Mouse (Mus musculus): ENCODE data around the gene Parp1.
"Not testable (repeated sequence)": the region's sequence is repeated elsewhere in the genome, so short reads cannot be mapped to it uniquely, and the experiment has no call there.

The Parp1 gene

DNA sequence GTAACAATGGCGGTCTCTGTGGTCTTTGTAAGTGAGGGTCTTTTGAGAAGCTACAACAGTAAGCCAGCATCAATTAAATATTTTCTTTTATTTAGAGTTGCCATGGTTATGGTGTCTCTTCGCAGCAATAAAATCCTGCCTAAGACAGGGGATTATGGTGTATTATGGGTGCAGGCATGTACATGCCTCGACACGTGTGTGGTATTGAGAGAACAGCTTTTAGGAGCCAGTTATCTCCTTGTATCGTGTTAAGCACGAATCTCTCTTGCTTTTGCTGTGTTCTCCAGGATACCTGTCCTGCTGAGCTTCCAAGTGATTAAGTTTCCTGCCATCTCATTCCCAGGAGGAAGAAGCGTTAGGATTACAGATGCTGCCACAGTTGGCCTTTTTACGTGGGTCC, 9.3 kb upstream of the Parp1 start:
- no peak for DNase-seq (ENCODE audit: low read depth, low spot score)

DNA sequence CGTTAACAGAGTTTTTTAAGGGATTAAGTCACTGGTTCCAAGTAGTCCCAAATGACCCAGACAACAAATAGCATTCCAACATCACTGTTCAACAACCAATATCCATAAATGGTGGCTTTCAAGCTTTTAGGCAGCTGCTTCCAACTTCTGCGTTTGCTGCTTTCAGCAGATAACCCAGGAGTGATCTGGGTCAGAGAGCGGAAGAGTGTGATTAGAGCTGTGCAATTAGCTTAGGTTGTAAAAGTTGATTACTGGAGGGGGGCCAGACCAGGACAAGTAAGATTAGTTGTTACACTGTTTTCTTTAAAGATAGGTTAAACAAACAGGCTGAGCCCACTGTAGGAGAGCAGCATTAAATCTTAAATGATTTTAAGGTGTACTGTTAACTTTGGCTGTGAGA, 7.5 kb upstream of the Parp1 start:
- no peak for DNase-seq (ENCODE audit: low read depth, low spot score)

DNA sequence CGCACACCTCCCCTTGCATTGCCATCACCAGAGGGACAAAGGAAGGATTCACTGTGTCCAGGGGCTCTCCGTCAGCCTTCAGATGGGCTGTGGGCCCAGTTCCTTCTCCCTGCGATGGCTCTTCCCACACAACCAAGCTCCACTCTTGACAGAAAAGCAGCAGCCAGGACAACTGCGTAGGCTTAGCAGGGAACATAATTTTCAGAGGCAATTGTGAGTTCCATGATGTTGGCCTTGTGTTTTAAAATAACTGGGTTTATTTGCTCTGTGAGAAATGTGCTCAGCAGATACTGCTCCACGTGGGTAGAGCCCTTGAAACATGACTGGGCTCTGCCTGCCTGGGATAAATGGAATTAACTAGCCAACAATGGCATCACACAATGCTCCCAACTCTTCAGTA, 3.8 kb upstream of the Parp1 start:
- DNase-seq (ENCODE audit: low read depth, low spot score), result no peak

DNA sequence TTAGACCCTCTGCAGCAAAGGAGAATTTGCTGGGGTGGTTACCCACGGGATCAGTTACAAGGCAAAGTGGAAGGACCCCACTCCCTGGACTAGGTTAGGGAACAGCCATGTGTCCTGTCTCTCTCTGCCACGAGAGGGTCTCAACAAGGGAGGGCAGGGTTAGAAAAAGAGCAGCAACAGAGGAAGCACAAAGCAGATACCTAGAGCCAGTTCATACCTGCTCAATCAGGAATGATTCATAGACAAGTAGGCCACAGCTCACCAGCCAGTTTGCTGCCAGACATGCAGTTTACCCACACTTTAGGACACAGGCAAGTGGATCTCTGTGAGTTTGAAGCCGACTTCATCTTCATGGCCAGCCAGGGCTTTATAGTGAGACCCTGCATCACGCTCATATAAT, 963 bp upstream of the Parp1 start:
- peak; percentile 48 for DNase-seq (ENCODE audit: low read depth, low spot score)

DNA sequence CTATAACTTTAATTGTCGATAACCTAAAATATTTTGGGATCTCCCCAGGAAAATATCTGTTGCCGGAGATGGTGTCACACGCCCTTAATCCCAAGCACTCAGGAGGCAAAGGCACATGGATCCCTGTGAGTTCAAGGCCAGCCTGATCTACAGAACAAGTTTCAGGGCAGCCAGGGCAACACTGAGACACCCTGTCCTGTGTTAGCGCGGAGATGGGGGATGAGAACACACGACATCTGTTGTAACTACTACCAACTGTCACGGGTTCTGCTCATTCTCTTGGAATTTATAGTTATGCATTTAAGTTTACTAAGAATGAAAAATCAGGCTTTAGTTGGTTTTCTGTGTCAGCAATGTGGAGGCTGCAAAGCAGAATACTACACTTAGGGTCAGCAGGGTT, 476 bp upstream of the Parp1 start:
- no peak for DNase-seq (ENCODE audit: low read depth, low spot score)

DNA sequence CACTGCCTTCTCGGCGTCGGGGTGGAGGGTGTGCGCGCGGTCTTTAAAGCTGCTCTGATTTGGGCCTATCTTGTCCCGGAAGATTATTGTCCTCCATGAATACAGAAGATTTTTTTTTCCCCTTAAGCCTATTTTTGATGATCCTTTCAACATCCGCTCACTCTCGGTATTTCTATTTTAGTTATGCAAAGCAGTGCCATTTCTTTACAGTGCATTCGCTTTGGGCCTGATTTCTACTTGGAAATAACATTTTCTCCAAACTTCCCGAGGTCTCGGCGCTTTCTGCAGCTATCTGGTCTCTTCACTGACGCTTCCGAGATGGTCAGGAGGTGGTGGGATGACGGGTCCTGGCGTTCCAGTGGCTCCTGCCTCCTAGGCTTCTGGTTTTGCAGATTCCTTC, 729 bp downstream of the Parp1 start:
- no peak for DNase-seq (ENCODE audit: low read depth, low spot score)

DNA sequence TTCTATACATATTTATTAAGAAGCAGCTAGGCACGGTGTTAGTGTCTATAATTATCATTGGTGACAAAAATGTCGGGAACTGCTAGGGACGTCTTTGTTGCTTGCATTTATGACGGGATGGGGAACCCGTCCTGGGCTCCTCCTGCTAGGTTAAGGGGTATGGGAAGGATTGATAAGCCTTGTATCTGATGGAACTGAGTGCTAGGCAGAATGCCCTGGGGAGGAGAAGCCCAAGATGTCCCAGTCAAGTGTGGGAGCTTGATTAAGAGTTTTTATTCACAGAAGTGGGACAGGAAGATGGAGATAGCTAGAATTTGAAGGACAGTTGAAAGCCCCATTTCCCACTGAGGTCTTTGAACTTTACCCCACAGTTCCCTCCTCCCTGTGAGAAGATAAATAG, 1.5 kb downstream of the Parp1 start:
- DNase-seq (ENCODE audit: low read depth, low spot score), result no peak

DNA sequence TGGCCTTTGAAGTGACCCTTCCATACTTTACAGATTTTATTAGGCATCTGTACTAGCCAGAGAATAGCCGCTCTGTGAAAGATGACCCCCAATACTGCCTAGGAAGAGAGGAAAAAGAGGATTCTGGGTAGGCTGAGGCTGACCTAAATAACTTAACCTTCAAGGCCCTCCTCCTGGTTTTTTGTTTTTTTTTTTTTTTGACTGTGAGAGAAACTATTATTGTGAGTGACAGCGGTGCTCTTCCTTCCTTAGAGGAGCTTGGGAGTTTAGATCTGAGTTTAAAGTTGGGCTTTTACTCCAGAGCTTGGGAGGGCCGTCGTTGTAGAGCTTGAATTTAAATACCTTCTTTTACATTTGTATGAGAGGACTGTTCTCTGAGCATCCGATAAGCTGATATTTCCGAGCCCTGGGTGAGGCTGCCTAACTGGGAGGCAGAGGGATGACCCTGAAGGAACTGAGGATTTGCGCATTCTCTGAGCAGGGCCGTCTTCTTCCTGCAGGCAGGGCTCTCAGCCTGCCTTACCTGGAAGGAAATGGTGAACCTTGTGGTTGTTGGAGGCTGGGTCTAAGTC, 2.4 kb downstream of the Parp1 start:
- peak; percentile 96 for DNase-seq (ENCODE audit: low read depth, low spot score)

DNA sequence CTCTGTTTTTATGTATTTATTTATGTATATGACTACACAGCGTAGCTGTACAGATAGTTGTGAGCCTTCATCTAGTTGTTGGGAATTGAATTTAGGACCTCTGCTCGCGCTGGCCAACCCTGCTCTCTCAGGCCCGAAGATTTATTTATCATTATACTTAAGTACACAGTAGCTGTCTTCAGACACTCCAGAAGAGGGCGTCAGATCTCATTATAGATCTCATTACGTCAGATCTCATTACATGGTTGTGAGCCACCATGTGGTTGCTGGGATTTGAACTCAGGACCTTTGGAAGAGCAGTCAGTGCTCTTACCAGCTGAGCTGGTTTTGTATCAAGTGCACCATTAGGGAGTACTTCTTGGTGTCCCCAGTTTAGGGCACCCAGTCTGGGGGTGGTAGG, 3.0 kb downstream of the Parp1 start:
- DNase-seq (ENCODE audit: low read depth, low spot score), result peak; percentile 34

DNA sequence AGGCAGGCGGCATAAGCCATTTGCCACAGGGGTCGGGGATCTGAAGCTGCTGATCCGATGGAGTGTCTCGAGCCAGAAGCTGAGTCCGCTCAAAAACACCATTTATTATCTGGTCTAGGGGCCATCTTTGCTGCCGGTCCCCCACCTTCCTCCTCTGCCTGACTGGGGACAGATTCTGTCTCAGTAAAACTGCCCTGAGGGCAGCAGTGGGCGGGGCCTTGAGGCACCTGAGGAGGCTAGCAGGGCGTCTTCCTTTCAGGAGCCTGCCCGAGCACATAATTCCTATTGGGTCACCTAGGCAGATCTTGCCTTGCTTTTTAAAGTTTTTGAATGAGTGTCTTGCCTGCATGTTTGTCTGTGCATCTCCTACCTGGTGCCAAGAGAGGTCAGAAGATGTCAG, 3.4 kb downstream of the Parp1 start:
- DNase-seq (ENCODE audit: low read depth, low spot score), result peak; percentile 75

DNA sequence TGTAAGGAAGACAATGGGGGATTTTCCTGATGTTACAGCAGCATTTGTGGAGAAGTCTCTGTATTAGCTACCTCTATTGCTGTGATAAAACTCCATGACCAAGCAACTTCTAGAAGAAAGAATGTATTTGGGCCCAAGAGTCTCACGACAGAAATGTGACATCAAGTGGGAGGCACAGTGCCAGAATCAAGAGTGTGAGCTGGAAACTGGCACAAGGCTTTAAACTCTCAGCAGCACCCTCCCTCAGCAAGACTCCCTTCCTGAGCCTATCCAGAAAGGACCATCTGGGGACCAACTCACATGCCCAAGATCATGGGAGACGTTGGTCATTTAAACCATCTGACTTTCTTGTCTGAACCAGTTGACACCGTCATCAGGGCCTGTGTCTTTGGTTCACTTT, 7.8 kb downstream of the Parp1 start:
- DNase-seq (ENCODE audit: low read depth, low spot score), result no peak

DNA sequence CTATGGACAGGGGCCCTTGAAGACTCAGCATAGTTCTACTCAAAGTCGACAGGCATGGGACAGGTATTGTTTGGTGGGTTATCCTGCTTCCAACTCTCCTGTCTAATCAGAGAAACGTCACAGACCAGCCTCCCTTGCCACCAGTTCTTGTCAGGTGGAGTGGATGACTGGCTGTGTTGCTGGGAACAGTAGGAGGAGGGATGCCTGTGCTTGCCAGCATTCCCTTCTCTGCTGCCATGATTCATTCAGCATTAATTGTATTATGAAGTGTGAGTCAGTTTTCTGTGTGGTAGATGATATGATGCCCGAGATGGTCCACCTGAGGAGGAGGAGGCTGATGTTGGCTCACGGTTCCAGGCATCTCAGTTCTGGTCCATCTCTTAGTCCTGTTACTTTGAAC, 9.1 kb downstream of the Parp1 start:
- no peak for DNase-seq (ENCODE audit: low read depth, low spot score)

DNA sequence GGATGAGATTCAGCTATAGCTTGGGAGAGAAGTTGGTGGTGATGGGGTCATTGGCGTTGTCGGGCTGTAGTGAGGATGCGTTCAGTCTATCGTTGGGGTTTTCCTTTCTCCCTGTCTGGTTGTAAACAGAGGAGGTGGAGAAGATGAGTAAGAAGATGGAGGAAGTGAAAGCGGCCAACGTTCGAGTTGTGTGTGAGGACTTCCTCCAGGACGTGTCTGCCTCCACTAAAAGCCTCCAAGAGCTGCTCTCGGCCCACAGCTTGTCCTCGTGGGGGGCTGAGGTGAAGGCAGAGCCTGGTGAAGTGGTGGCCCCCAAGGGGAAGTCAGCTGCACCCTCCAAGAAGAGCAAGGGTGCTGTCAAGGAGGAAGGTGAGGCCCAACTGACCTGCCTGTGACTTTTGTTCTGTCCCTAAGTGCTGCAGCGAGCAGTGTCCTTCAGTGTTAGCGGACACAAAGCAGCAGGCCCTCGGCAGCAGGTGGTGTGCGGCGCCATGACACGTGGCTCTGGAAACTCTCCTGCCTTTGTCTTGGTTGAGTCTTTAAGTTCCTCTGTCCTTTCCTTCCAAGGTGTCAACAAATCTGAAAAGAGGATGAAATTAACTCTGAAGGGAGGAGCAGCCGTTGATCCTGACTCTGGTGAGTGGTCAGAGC, 19.2 kb downstream of the Parp1 start:
- DNase-seq (ENCODE audit: low read depth, low spot score), result no peak

DNA sequence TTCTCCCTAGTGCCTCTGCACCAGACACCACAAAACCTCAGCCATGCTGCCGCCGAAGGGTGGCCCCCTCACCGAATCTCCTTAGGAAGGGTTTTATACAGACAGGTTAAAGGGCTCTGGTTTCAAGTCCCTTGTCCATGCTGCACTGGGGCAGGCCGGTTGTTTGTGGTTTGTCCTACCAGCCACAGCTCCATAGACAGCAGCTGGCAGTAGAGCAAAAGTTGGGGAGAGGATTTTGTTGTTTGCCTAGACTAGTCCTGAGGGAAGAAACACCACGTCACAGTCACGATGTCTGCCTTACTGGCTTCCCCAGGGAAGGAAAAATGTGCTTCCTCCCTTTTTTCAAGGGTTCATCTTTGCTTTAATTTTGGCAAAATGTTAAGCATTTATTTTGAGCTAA, 31.9 kb downstream of the Parp1 start:
- no peak for DNase-seq (ENCODE audit: low read depth, low spot score)

DNA sequence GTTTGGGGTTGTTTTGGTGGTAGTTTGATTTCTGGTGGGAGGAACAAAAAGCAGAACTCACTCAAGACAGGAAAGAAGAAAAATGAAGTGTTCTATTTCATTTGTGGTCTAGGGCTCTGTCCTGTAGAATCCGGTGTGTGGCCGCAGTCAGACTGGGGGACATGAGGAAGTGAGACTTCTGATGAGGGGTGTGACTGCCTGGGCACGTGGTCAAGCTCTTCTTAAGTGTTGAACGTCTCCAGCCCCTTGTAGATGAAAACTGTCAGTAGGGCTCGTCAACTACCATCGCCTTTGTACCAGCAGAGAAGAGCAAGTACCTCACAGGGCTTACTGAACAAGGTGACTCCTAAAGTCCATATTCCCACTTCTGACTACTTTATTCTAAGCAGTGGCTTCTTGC, 33.1 kb downstream of the Parp1 start:
- no peak for DNase-seq (ENCODE audit: low read depth, low spot score)

DNA sequence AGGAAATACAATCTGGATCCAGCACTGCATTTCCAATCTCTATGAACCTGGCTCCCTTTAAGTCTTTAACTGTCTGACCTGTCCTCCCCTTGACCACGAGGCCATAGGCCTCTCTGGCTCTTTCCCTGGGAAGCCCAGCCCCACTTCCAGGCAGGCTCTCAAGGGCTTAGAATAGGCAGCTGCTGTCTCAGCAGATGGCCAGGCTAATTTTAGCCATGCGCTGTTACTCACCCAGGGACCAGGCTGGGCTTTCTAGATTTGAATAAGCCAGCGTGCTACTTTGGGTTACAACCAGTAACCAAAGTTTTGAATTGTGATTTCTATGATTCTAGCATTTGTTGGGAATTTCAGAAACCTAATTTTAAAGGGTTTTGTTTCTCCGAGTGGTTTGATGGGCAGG, 35.9 kb downstream of the Parp1 start:
- DNase-seq (ENCODE audit: low read depth, low spot score), result no peak

DNA sequence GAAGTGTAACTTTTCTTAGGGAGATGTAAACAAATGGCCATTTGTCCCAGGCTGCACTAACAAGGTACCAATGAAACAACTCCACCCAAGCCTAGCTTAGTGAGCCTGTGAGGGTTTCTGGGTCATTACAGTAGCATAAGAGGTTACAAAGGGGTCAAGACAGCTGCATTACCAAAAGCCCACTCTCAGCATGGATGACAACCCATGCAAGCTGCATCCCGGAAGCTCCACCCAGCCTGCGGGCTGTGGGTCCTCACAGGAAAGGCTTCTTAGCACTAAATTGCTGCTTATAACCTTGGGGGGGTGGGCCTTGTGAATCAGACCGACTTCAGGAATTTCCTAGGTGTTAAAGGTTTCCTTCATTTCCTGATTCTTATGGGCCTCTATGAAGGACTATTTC, 37.4 kb downstream of the Parp1 start:
- peak; percentile 77 for DNase-seq (ENCODE audit: low read depth, low spot score)

DNA sequence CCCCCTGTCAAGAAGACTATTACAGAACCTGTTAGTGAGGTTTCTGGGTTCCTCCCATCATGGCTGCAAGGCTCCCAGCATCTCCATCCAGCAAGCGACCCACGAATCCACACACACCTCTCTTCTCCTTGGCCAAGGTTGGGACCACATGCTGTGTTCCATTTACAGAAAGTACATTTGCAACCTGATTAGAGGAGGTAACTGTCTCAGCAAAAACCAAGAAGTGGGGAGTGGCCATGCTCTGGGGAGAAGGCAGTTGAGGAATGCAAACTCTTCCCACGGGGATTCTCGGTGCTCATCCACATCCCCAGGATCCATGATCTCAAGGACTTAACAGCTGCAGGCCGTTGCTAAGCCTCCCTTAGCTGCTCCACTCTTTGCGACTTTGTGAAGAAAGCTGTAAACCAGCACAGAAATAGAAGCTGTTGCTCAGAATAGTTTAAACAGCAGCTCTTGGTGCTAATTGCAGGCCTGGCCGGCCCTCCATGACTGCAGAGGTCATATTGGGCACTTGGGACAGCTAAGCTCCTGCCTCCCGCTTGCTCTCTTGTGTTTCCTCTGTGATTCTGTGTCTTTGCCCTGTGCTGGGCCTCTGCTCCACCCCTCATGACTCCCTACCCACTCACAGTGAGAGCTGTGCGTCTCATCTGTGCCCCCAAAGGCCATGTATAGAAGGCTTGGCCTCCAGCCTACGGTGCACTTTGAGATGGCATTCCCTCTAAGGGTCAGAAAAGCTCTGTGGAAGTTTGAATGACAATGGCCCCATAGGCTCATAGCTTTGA, 38.3 kb downstream of the Parp1 start:
- DNase-seq (ENCODE audit: low read depth, low spot score), result peak; percentile 99

DNA sequence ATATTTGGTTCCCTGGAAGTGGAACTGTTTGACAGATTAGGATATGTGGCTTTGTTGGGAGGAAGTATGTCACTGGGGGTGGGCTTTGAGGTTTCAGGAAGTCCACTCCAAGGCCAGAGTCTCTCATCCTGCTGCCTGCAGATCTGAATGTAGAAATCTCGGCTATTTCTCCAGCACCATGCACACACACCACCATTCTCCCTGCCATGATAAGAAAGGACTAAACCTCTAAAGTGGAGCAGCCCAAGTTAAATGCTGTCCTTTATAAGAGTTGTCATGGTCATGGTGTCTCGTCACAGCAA, 38.8 kb downstream of the Parp1 start:
- no peak for DNase-seq (ENCODE audit: low read depth, low spot score)

DNA sequence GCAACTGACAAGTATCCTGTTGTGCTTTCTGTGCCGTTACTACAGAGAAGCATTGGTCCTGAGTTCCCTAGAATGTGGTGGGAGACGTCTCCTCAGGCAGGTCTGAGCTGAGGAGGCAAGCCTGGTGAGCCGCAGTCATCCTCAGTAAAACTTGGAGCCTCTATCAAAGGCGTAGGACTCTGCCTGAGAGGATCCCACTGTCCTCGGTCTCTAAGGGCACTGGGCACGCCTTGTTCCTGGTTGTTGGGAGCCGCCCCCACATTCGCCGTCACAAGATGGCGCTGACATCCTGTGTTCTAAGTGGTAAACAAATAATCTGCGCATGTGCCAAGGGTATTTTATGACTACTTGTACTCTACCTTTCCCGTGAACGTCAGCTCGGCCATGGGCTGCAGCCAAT, 43.1 kb downstream of the Parp1 start:
- DNase-seq (ENCODE audit: low read depth, low spot score), result not testable (repeated sequence)

DNA sequence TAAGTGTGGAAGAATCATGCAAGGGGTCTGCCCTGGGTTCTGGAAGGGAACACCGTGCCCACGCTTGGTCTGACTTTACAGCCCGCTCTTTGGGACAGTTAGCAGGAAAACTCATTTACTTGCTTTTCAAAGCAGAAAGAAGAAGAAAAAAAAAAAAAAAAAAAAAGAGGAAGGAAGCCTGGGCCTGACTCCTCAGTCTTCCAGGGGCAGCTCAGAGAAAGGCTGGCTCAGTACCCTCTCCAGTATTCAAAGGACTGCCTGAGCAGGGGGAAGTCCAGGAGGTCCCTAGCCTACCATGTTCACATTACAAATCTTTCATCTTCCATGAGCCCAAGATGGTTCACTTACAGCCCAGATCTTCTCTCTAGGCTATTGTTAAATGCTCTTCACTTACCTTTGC, 48.0 kb downstream of the Parp1 start:
- no peak for DNase-seq (ENCODE audit: low read depth, low spot score)

DNA sequence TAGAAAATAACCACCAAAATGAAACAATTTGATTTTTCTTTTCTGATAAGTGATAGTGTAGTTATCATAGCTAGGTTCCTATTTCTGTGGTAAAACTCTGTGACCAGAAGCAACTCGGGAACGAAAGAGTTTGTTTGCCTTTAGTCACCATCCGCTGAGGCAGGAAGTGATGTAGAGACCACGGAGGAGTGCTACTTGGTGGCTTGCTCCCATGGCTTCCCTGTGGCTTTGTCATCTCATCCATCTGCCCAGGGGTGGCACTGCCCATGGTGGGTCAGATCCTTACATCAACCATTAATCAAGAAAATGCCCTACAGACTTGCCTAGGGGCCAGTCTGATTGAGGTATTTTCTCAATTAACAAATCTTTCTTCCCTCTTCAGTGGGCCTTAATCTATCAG, 53.7 kb downstream of the Parp1 start:
- no peak for DNase-seq (ENCODE audit: low read depth, low spot score)

DNA sequence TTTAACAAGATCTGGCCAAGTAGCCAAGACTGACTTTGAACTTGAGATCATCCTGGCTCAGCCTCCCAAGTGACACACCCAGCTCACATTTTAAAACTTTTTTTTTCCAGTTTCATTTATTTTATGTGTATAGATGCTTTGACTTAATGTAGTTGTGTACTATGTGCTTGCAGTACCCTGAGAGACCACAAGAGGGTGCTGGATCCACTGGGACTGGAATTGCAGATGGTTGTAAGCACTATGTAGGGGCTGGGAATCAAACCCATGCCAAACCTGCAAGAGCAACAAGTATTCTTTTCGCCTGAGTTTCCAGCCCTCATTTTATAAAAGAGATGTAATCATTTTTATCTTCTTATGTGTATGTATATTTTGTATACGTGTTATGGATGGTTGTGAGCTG, 55.2 kb downstream of the Parp1 start:
- peak; percentile 81 for DNase-seq (ENCODE audit: low read depth, low spot score)
